ENCODE assay signal across 20 mouse cellular contexts in genomic region chr1:131473631-131474118, GRCm38 (mm10). TPM values are rescaled to one million over a fixed set of nuclear protein-coding genes. Genes with fewer than 3 reads are reported as not detected.
DNase-seq lines count a peak whose midpoint lies in the region.
"Had no signal": no experiment of that assay in that cellular context is flagged by ENCODE, and none has a peak within 500 bp of the region (broad histone marks: within the 10 kb centered on the region; RNA-seq: fewer than 3 reads in every experiment).

No protein-coding gene starts in this region.

- H3K27ac ChIP-seq in macrophage, result peak overlapping the region; percentile 70
- H3K27ac ChIP-seq: embryonic facial prominence, embryonic 15.5 days; heart, embryonic 13.5 days; hindbrain, embryonic 10.5 days; intestine, embryonic 15.5 days; kidney, embryonic 15.5 days; limb, embryonic 10.5 days had no signal

- DNase-seq in heart, adult 9 months (ENCODE audit: low spot score in 2 of 2), result peak; percentile 21 to 56
- DNase-seq in heart, postnatal 36 days, result no peak
- DNase-seq in A20 (ENCODE audit: low read depth, low spot score) (peak; percentile 52), MEL-GATA-1-ER (ENCODE audit: extremely low read depth, low read depth) (peak; percentile 46)
- DNase-seq in gastrocnemius, postnatal 4 days (ENCODE audit: low spot score in 2 of 2), result no peak
- DNase-seq in embryo, embryonic 10.5 days (ENCODE audit: low spot score), result no peak
- DNase-seq: adrenal gland, postnatal 10 days; cerebellum, adult 8-10 months; embryo, embryonic 11 days; gastrocnemius, postnatal 10 days; lung, adult 2 months; lung, postnatal 4 days; midbrain, embryonic 14.5 days had no signal

- no peaks in the 10 kb centered on the region for H3K36me3 ChIP-seq in macrophage (ENCODE audit: inconsistent target)
- H3K36me3 ChIP-seq: embryonic facial prominence, embryonic 15.5 days; heart, embryonic 13.5 days; hindbrain, embryonic 10.5 days; intestine, embryonic 15.5 days; kidney, embryonic 15.5 days; limb, embryonic 10.5 days had no signal

- H3K79me2 ChIP-seq in macrophage (ENCODE audit: inconsistent target), result peaks cover 97% of the 10 kb centered on the region

- no peak overlapping the region for H3K4me3 ChIP-seq in macrophage (ENCODE audit: inconsistent target)
- H3K4me3 ChIP-seq: embryonic facial prominence, embryonic 15.5 days; heart, embryonic 13.5 days; hindbrain, embryonic 10.5 days; intestine, embryonic 15.5 days; kidney, embryonic 15.5 days; limb, embryonic 10.5 days had no signal

- intact Hi-C loops in heart, postnatal 36 days (cut with DNase I), result no loop called here

RNA-seq across cellular contexts. Expression of gene Srgap2, which starts 53.5 kb away (rescaled TPM):
- total RNA-seq in heart, postnatal 36 days (2021), result 10 to 100 TPM; 21.1 to 24.1 TPM
- 1,000 to 10,000 TPM in 10 of 26 experiments, 100 to 1,000 TPM in 16; 400 to 1,386 (median 781) TPM for total RNA-seq in macrophage (2018; cell fraction: chromatin; rRNA removed)
- total RNA-seq in macrophage (2018; cell fraction: cytosol; rRNA removed), result 100 to 1,000 TPM in 25 of 26 experiments, 10 to 100 TPM in 1; 90.5 to 280 (median 160) TPM
- 100 to 1,000 TPM; 247 to 710 (median 458) TPM for total RNA-seq in macrophage (2018; cell fraction: nucleus; rRNA removed)
- polyA plus RNA-seq in macrophage (2018), result 107 to 111 TPM (median 110 TPM) in 3 replicates
- 10 to 100 TPM; 66.3 to 67.7 TPM for total RNA-seq in gastrocnemius, postnatal 4 days (2021)

RNA-seq across cellular contexts. Expression of gene Fam72a, which starts 54.0 kb away (rescaled TPM):
- total RNA-seq in heart, postnatal 36 days (2021), result under 1 TPM; 0.81 to 1.00 TPM
- 10 to 100 TPM in 10 of 26 experiments, 1 to 10 TPM in 16; 1.0 to 19.6 (median 5.3) TPM for total RNA-seq in macrophage (2018; cell fraction: chromatin; rRNA removed)
- 10 to 100 TPM in 2 of 26 experiments, 1 to 10 TPM in 23, under 1 TPM in 1; 0.85 to 11.1 (median 3.3) TPM for total RNA-seq in macrophage (2018; cell fraction: cytosol; rRNA removed)
- 10 to 100 TPM in 13 of 26 experiments, 1 to 10 TPM in 13; 2.0 to 33.8 (median 9.0) TPM for total RNA-seq in macrophage (2018; cell fraction: nucleus; rRNA removed)
- polyA plus RNA-seq in macrophage (2018), result 1.5 to 5.9 TPM (median 2.1 TPM) in 3 replicates
- total RNA-seq in gastrocnemius, postnatal 4 days (2021), result 1 to 10 TPM; 1.7 to 2.0 TPM

Comparison
In these comparisons a context has a peak if more than half of its experiments do, and no peak if none do; other contexts are left out.
1. DNase-seq: peak in heart, adult 9 months (2 of 2), A20 (single experiment) and MEL-GATA-1-ER (single experiment); none in heart, postnatal 36 days (0 of 2), gastrocnemius, postnatal 4 days (0 of 2) and embryo, embryonic 10.5 days (single experiment).